ENCODE assay signal across 8 mouse cellular contexts in the genomic region with DNA sequence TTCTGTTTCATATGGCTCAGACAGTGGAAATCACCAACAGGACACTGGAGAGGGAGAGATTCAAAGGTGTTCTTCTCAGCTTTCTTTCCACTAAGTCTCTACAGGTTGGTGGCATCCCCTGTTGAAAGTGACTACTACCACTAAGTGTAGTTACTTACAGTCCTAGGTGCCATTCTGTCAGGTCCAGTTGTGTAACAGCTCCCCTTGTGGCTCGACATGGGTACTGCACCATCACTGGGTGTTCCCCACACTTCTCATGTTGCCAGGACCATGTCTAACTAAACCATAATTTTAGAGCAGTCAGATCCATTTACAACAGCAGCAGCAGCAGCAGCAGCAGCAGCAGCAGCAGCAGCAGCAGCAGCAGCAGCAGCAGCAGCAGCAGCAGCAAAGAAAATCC.
DNase-seq lines count a peak whose midpoint lies in the region; ATAC-seq and TF ChIP-seq lines count a peak whose summit lies in the region.

No protein-coding gene starts in this region.

- peak; percentile 76 for TF ChIP-seq CTCF in gastrocnemius, adult 2 months (IDR thresholded peaks at IDR 0.05)
- peak; percentile 96; the same call in 1 of the 2 replicates for TF ChIP-seq CTCF in testis, adult 2 months (IDR thresholded peaks at IDR 0.05; ENCODE audit: control insufficient read depth, insufficient read depth, insufficient replicate concordance, low read depth, low read length)

- ATAC-seq in forebrain, embryonic 14.5 days, result 0 out of 2 replicates have a peak, but pooled peaks have one; percentile 40

- no peaks in the 10 kb centered on the region for H3K36me3 ChIP-seq in forebrain, embryonic 14.5 days (ENCODE audit: control insufficient read depth, insufficient read depth, low read length)
- H3K36me3 ChIP-seq in testis, adult 2 months (ENCODE audit: control insufficient read depth, insufficient read depth, low read length), result no peaks in the 10 kb centered on the region

- no peaks in the 10 kb centered on the region for H3K27me3 ChIP-seq in forebrain, embryonic 14.5 days (replicated peaks; ENCODE audit: control insufficient read depth, insufficient read depth, low read length)
- H3K27me3 ChIP-seq in testis, adult 2 months (ENCODE audit: control insufficient read depth, insufficient read depth, low read length), result no peaks in the 10 kb centered on the region

- intact Hi-C loops in gastrocnemius, adult 2 months (cut with DNase I), result no loop called here

- WGBS in forebrain, embryonic 14.5 days, result 0% methylated on average over 1 of the region's 1 CpGs

- no peak overlapping the region for H3K27ac ChIP-seq in gastrocnemius, adult 2 months
- no peak overlapping the region for H3K27ac ChIP-seq in forebrain, embryonic 14.5 days (ENCODE audit: low read depth, low read length)
- no peak overlapping the region for H3K27ac ChIP-seq in testis, adult 2 months (ENCODE audit: control insufficient read depth, insufficient read depth, low read depth, low read length)

- H3K9ac ChIP-seq in forebrain, embryonic 14.5 days (ENCODE audit: low read length), result no peak overlapping the region

- no peak for TF ChIP-seq POLR2A in testis, adult 2 months (IDR thresholded peaks at IDR 0.05; ENCODE audit: control insufficient read depth, low read depth, low read length)

- no peak overlapping the region for H3K4me2 ChIP-seq in forebrain, embryonic 14.5 days (ENCODE audit: low read length)

- no peak for DNase-seq in gastrocnemius, adult 2 months
- no peak for DNase-seq in gastrocnemius, postnatal 25 days
- peak; percentile 49 to 51 for DNase-seq in B cell, adult 2 months
- DNase-seq in c-Kit-negative CD71-positive TER-119-positive erythroid progenitor cells, embryonic 14.5 days (ENCODE audit: low read depth, low spot score), result peak; percentile 3
- peak; percentile 50 for DNase-seq in forebrain, embryonic 14.5 days (ENCODE audit: low spot score)
- peak; percentile 45 for DNase-seq in kidney, postnatal 14 days
- DNase-seq in lung, postnatal 14 days, result peak; percentile 46

- no peaks in the 10 kb centered on the region for H3K9me3 ChIP-seq in forebrain, embryonic 14.5 days (replicated peaks; ENCODE audit: control insufficient read depth, low read length)

- H3K4me1 ChIP-seq in forebrain, embryonic 14.5 days (ENCODE audit: control insufficient read depth, insufficient read depth, low read length), result no peaks in the 10 kb centered on the region
- H3K4me1 ChIP-seq in testis, adult 2 months (ENCODE audit: control insufficient read depth, insufficient read depth, low read length), result no peaks in the 10 kb centered on the region

- no peak overlapping the region for H3K4me3 ChIP-seq in gastrocnemius, adult 2 months
- H3K4me3 ChIP-seq in forebrain, embryonic 14.5 days (ENCODE audit: low read depth, low read length), result no peak overlapping the region
- no peak overlapping the region for H3K4me3 ChIP-seq in testis, adult 2 months (ENCODE audit: control insufficient read depth, low read depth, low read length)

Comparison
In these comparisons a context has a peak if more than half of its experiments do, and no peak if none do; other contexts are left out.
1. DNase-seq: peak in B cell, adult 2 months (2 of 2), c-Kit-negative CD71-positive TER-119-positive erythroid progenitor cells, embryonic 14.5 days (single experiment), forebrain, embryonic 14.5 days (single experiment), kidney, postnatal 14 days (single experiment) and lung, postnatal 14 days (single experiment); none in gastrocnemius, adult 2 months (single experiment) and gastrocnemius, postnatal 25 days (single experiment).